Mouse (Mus musculus) heart, embryonic 14.5 days (tissue): ENCODE measurements around the gene Olfr672. TPM values are rescaled to one million over a fixed set of nuclear protein-coding genes. Genes with fewer than 3 reads are reported as not detected.
"Not testable (repeated sequence)": the region's sequence is repeated elsewhere in the genome, so short reads cannot be mapped to it uniquely, and the experiment has no call there.

Source experiments
- ATAC-seq: fragments of 200-750 bp; cut with Nextera tagmentation; 2 replicates; pipeline ENCODE4 v1.8.0; 2017; ENCODE audit warnings: low read depth, moderate TSS enrichment; ENCODE audit not compliant: insufficient number of reproducible peaks, insufficient read depth, low FRiP score
- H3K27ac ChIP-seq, 2 experiments: fragments of 200-500 bp in 1 of 2; fragments of 300-500 bp in 1 of 2; sonication (generic) in 1 of 2; replicated peaks in 1 of 2; 2 replicates each; pipeline ENCODE4 v1.5.1; 2012 to 2014; ENCODE audit warnings: low read depth in 2 of 2, low read length in 2 of 2, control low read depth in 1 of 2, mild to moderate bottlenecking in 1 of 2, mixed read lengths in 1 of 2; ENCODE audit not compliant: control insufficient read depth in 1 of 2, insufficient read depth in 1 of 2
- H3K27me3 ChIP-seq: fragments of 300-500 bp; sonication (generic); 2 replicates; pipeline ENCODE4 v1.6.1; 2014; ENCODE audit warnings: mild to moderate bottlenecking, low read length, control low read depth; ENCODE audit not compliant: control insufficient read depth, insufficient read depth
- H3K36me3 ChIP-seq: fragments of 300-500 bp; sonication (generic); 2 replicates; pipeline ENCODE4 v1.6.1; 2014; ENCODE audit warnings: mild to moderate bottlenecking, control low read depth, low read length, mixed read lengths; ENCODE audit not compliant: control insufficient read depth, insufficient read depth
- H3K4me1 ChIP-seq, 2 experiments: fragments of 200-500 bp in 1 of 2; fragments of 300-500 bp in 1 of 2; sonication (generic) in 1 of 2; 2 replicates each; pipeline ENCODE4 v1.6.1; 2012 to 2014; ENCODE audit warnings: low read length in 2 of 2, control low read depth in 1 of 2, mixed read lengths in 1 of 2; ENCODE audit not compliant: control insufficient read depth in 2 of 2, insufficient read depth in 2 of 2
- H3K4me2 ChIP-seq: fragments of 300-500 bp; sonication (generic); 2 replicates; pipeline ENCODE4 v1.6.1; 2014; ENCODE audit warnings: mild to moderate bottlenecking, low read length
- H3K4me3 ChIP-seq, 2 experiments: fragments of 200-500 bp in 1 of 2; fragments of 300-500 bp in 1 of 2; sonication (generic) in 1 of 2; 2 replicates each; pipeline ENCODE4 v1.5.1; 2012 to 2014; ENCODE audit warnings: low read length in 2 of 2, mild to moderate bottlenecking in 2 of 2, control low read depth in 1 of 2, low read depth in 1 of 2, moderate library complexity in 1 of 2; ENCODE audit not compliant: control insufficient read depth in 1 of 2, insufficient read depth in 1 of 2
- H3K9ac ChIP-seq: fragments of 300-500 bp; sonication (generic); 2 replicates; pipeline ENCODE4 v1.6.1; 2014; ENCODE audit warnings: mild to moderate bottlenecking, low read length
- H3K9me3 ChIP-seq: fragments of 300-500 bp; sonication (generic); 2 replicates; pipeline ENCODE4 v1.6.1; 2016; ENCODE audit warnings: low read length, control low read depth; ENCODE audit not compliant: control insufficient read depth
- WGBS: fragments of 180-500 bp; shearing (Covaris S2); extraction: QIAGEN DNeasy Blood & Tissue Kit; methylation state at CpG from one replicate; pipeline ENCODE4 v1.1.7; 2014; 5-methylcytosine and 5-hydroxymethylcytosine counted together
- polyA plus RNA-seq: library from polyadenylated mRNA; unstranded; fragments of >200 nt; fragmentation: Nextera tagmentation; extraction: Ambion mirVana; gene quantifications from 2 replicates; pipeline ENCODE4 v1.2.1, GENCODE M21; 2014

Olfr672 gene
- polyA plus RNA-seq, 1 experiment from 2014 or later = not detected

GRCm38 (mm10) chr7:104950234-104950633 lies 51.6 kb downstream of the Olfr672 start:
- not testable (repeated sequence) for H3K4me1 ChIP-seq, H3K4me2 ChIP-seq, H3K27ac ChIP-seq, H3K36me3 ChIP-seq, H3K9ac ChIP-seq, H3K9me3 ChIP-seq, H3K4me3 ChIP-seq, ATAC-seq, H3K27me3 ChIP-seq
- 86% methylated on average over 16 of the region's 16 CpGs for WGBS

Other genes with a start within 250 kb of the Olfr672 start
- gene Usp17le, start 224.6 kb downstream of the Olfr672 start, polyA plus RNA-seq = not detected in 2 replicates
- not detected in 2 replicates for gene Usp17lb, start 159.4 kb downstream of the Olfr672 start, polyA plus RNA-seq
- not detected in 2 replicates for gene Usp17la, start 145.0 kb downstream of the Olfr672 start, polyA plus RNA-seq
- gene Olfr665, start 124.0 kb downstream of the Olfr672 start, polyA plus RNA-seq = not detected in 2 replicates
- gene Olfr666, start 106.1 kb downstream of the Olfr672 start, polyA plus RNA-seq = not detected in 2 replicates
- not detected in 2 replicates for gene Olfr667, start 80.5 kb downstream of the Olfr672 start, polyA plus RNA-seq
- gene Olfr668, start 74.0 kb downstream of the Olfr672 start, polyA plus RNA-seq = not detected in 2 replicates
- not detected in 2 replicates for gene Olfr669, start 67.8 kb downstream of the Olfr672 start, polyA plus RNA-seq
- not detected in 2 replicates for gene Olfr670, start 39.4 kb downstream of the Olfr672 start, polyA plus RNA-seq
- gene Olfr671, start 22.9 kb downstream of the Olfr672 start, polyA plus RNA-seq = not detected in 2 replicates
- gene Olfr675, start 26.4 kb upstream of the Olfr672 start, polyA plus RNA-seq = not detected in 2 replicates
- gene Olfr676, start 30.7 kb upstream of the Olfr672 start, polyA plus RNA-seq = not detected in 2 replicates
- gene Olfr677, start 49.3 kb upstream of the Olfr672 start, polyA plus RNA-seq = not detected in 2 replicates
- gene Olfr678, start 62.4 kb upstream of the Olfr672 start, polyA plus RNA-seq = not detected in 2 replicates
- gene Olfr679, start 79.2 kb upstream of the Olfr672 start, polyA plus RNA-seq = not detected in 2 replicates
- not detected in 2 replicates for gene Olfr680-ps1, start 90.8 kb upstream of the Olfr672 start, polyA plus RNA-seq
- not detected in 2 replicates for gene Olfr681, start 114.8 kb upstream of the Olfr672 start, polyA plus RNA-seq
- not detected in 2 replicates for gene Olfr683, start 145.0 kb upstream of the Olfr672 start, polyA plus RNA-seq
- gene Olfr684, start 161.6 kb upstream of the Olfr672 start, polyA plus RNA-seq = not detected in 2 replicates
- gene Olfr685, start 184.0 kb upstream of the Olfr672 start, polyA plus RNA-seq = not detected in 2 replicates
- not detected in 2 replicates for gene Olfr686, start 205.5 kb upstream of the Olfr672 start, polyA plus RNA-seq